Mouse (Mus musculus) heart, embryonic 16.5 days (tissue): ENCODE measurements around the gene Paf1. TPM values are rescaled to one million over a fixed set of nuclear protein-coding genes. Genes with fewer than 3 reads are reported as not detected.
A peak's percentile ranks its signal among the peaks of the same experiment; 100 is the strongest.

ENCODE experiments used
- ATAC-seq: fragments of 200-750 bp; cut with Nextera tagmentation; replicated peaks from 2 replicates; pipeline ENCODE4 v1.8.0; 2017; ENCODE audit warnings: moderate number of reproducible peaks; ENCODE audit not compliant: insufficient read depth, low FRiP score; ENCODE audit errors: extremely low read depth
- H3K27ac ChIP-seq: fragments of 300-500 bp; sonication (generic); 2 replicates; pipeline ENCODE4 v1.5.1; 2014; ENCODE audit warnings: mild to moderate bottlenecking, low read length, control low read depth, moderate library complexity
- H3K27me3 ChIP-seq: fragments of 300-500 bp; sonication (generic); 2 replicates; pipeline ENCODE4 v1.6.1; 2014; ENCODE audit warnings: low read length, mixed read lengths; ENCODE audit not compliant: control insufficient read depth, insufficient read depth
- H3K36me3 ChIP-seq: fragments of 300-500 bp; sonication (generic); 2 replicates; pipeline ENCODE4 v1.6.1; 2014; ENCODE audit not compliant: control insufficient read depth, insufficient read depth
- H3K4me1 ChIP-seq: fragments of 300-500 bp; sonication (generic); 2 replicates; pipeline ENCODE4 v1.6.1; 2014; ENCODE audit warnings: low read length, mixed read lengths; ENCODE audit not compliant: control insufficient read depth, insufficient read depth
- H3K4me2 ChIP-seq: fragments of 300-500 bp; sonication (generic); 2 replicates; pipeline ENCODE4 v1.6.1; 2014; ENCODE audit warnings: low read depth, mild to moderate bottlenecking, control low read depth, low read length
- H3K4me3 ChIP-seq: fragments of 300-500 bp; sonication (generic); 2 replicates; pipeline ENCODE4 v1.5.1; 2014; ENCODE audit warnings: mild to moderate bottlenecking, control low read depth, low read length
- H3K9ac ChIP-seq: fragments of 300-500 bp; sonication (generic); 2 replicates; pipeline ENCODE4 v1.6.1; 2014; ENCODE audit warnings: low read length, control low read depth
- H3K9me3 ChIP-seq: fragments of 300-500 bp; sonication (generic); replicated peaks from 2 replicates; pipeline ENCODE4 v1.6.1; 2016; ENCODE audit warnings: low read length; ENCODE audit not compliant: control insufficient read depth
- WGBS: fragments of 180-500 bp; shearing (Covaris S2); extraction: QIAGEN DNeasy Blood & Tissue Kit; methylation state at CpG from one replicate; pipeline ENCODE4 v1.1.7; 2014; 5-methylcytosine and 5-hydroxymethylcytosine counted together
- polyA plus RNA-seq: library from polyadenylated mRNA; unstranded; fragments of >200 nt; fragmentation: Nextera tagmentation; extraction: Ambion mirVana; gene quantifications from 2 replicates; pipeline ENCODE4 v1.2.1, GENCODE M21; 2015

The Paf1 gene
- polyA plus RNA-seq, 1 experiment from 2014 or later, result 78.9 TPM

DNA sequence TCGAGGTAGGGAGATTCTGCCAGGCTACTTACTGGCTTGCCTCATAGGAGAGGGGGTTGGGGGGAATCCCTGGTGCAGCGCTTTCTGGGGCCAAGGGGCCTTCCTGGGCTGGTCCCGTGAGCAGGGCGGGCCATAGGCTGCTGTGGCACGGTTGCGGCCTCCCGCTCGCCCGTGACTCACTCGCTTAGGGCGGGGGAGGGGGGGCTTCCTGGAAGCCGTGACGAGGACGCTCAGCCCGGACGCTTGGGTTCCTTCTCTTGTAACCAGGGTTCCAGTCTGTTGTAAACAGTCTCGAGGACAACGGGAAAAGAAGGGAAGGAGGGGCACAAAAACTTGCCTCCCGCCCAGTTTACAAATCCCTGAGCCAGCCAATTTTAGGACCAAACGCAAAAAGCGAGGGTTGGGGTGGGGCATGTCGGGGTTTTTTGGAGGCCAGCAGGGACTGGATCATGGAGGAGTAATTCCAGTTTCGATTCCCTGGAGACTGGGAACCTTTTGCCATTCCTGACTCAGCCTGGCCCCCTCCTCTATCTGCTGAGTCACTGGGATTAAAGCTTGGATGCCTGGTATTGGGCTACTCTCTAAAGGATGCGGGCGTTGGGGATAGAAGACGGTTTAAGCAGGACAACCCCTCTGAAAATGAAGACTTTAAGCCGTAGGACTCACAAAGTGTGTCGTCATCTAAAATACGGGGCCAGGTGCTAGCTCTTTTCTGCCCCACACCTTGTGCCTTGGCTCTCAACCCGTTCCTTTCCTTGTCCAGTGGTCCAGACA is 11.5 kb upstream of the Paf1 start:
- H3K27ac ChIP-seq, result peak overlapping the region; percentile 97
- H3K9me3 ChIP-seq, result no peaks in the 10 kb centered on the region
- H3K36me3 ChIP-seq, result 0 out of 2 replicates have a peak, but pooled peaks cover 6% of the 10 kb centered on the region
- H3K4me3 ChIP-seq, result peak overlapping the region; percentile 42
- ATAC-seq, result peak; percentile 37
- peak overlapping the region; percentile 66 for H3K4me2 ChIP-seq
- peak overlapping the region; percentile 70 for H3K9ac ChIP-seq
- H3K27me3 ChIP-seq, result no peaks in the 10 kb centered on the region
- peaks cover 61% of the 10 kb centered on the region for H3K4me1 ChIP-seq
- WGBS, result 7% methylated on average over 30 of the region's 30 CpGs

DNA sequence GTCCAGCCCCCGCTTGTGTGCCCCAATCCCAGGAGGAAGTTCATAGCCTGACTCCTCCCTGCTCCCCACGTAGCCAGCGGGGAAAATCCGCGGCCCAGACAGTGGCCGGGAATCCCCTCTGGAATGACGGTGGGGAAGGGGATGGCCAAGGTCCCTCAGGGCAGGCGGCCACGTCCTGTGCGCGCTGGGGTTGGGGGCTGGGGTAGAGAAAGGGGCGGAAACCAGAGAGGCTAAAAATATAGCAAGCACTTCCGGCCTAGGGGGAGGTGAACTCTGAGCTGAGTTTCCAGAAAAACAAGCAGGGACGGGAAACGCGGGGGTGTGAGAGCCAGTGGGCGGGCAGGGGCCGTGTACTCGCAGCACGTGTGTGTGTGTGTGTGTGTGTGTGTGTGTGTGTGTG is 10.8 kb upstream of the Paf1 start:
- Histone ChIP-seq H3K36me3 (0 out of 2 replicates have a peak, but pooled peaks cover 7% of the 10 kb centered on the region), H3K4me3 (peak overlapping the region; percentile 42), H3K4me1 (peaks cover 59% of the 10 kb centered on the region), H3K9ac (peak overlapping the region; percentile 70), H3K4me2 (peak overlapping the region; percentile 66), H3K27ac (peak overlapping the region; percentile 97), H3K27me3 (no peaks in the 10 kb centered on the region), H3K9me3 (no peaks in the 10 kb centered on the region)
- 0% methylated on average over 20 of the region's 20 CpGs for WGBS
- ATAC-seq, result peak; percentile 71

DNA sequence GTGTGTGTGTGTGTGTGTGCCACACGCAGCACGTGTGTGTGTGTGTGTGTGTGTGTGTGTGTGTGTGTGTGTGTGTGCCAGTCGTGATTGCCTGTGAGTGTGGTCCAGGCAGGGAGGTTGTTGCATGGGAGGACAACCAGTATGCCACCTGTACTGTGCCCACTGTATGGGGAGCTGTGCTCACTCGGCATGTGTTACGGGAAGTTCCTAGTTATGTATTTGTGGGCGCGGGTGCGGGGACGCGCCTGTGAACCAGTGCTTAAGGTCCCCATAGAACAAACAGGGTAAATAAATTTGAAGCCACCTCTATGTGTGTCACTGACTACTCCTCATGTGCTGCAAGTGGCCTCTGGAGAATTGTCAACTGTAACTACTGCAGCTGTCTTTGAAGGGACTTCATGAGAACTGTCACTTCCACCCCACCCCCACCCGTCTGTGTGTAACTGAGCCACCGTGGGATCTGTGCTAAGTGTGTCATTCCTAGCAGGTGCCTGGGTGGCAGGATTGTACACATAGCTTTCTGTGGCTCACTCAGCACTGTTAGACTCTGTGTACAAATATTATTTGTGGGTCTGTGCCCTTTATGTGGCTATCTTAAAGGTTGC is 10.3 kb upstream of the Paf1 start:
- H3K36me3 ChIP-seq, result 0 out of 2 replicates have a peak, but pooled peaks cover 9% of the 10 kb centered on the region
- ATAC-seq, result no peak
- peak overlapping the region; percentile 70 for H3K9ac ChIP-seq
- 21% methylated on average over 10 of the region's 12 CpGs for WGBS
- peak overlapping the region; percentile 42 for H3K4me3 ChIP-seq
- H3K27ac ChIP-seq, result peak overlapping the region; percentile 97
- H3K4me2 ChIP-seq, result peak overlapping the region; percentile 66
- no peaks in the 10 kb centered on the region for H3K27me3 ChIP-seq
- no peaks in the 10 kb centered on the region for H3K9me3 ChIP-seq
- peaks cover 53% of the 10 kb centered on the region for H3K4me1 ChIP-seq

DNA sequence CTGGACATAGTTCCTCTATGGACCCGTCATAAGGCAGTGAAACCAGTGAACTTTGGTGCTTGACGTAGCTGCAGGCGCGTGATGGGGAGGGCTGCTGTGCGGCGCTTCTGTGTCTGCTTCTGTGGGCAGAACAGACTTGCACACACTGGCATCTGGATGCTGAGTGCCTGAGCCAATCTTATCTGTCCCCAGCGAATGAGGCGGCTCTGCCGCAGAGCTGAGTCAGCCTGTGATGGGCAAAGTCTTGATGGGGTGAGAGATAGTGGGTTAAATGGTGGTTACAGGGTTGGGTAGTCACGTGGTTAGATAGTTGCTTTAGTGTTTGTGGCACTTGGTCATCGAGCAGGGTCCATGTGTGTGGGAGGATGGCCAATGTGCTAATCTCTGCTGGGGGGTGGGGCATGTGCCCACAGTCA is 9.8 kb upstream of the Paf1 start:
- 10% methylated on average over 11 of the region's 11 CpGs for WGBS
- no peaks in the 10 kb centered on the region for H3K9me3 ChIP-seq
- H3K9ac ChIP-seq, result peak overlapping the region; percentile 70
- peak overlapping the region; percentile 66 for H3K4me2 ChIP-seq
- no peaks in the 10 kb centered on the region for H3K27me3 ChIP-seq
- peaks cover 8% of the 10 kb centered on the region; the same call in 1 of the 2 replicates for H3K36me3 ChIP-seq
- H3K27ac ChIP-seq, result peak overlapping the region; percentile 97
- no peak for ATAC-seq
- peak overlapping the region; percentile 42 for H3K4me3 ChIP-seq
- H3K4me1 ChIP-seq, result peaks cover 48% of the 10 kb centered on the region

DNA sequence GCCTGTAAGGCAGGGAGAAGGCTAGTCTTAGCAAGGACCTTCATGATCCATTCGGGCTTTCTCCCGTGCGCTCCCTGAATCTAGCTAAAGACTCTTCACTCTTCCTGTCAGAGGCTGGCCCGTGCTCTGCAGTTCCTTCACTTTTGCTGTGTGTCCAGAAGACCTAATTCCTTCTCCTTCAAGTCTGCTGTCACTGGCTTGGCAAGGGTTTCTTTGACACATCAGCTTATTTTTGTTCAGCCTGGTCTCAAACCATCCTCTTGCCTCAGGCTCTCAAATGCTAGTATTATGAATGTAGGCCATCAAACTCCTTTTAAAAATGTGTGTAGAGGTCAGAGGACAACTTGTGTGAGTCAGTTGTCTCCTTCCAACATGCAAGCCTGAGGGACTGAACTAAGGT is 9.1 kb upstream of the Paf1 start:
- H3K27me3 ChIP-seq, result no peaks in the 10 kb centered on the region
- no peak overlapping the region for H3K4me3 ChIP-seq
- peak overlapping the region; percentile 70 for H3K9ac ChIP-seq
- peak overlapping the region; percentile 97 for H3K27ac ChIP-seq
- no peak overlapping the region for H3K4me2 ChIP-seq
- 68% methylated on average over 4 of the region's 4 CpGs for WGBS
- no peaks in the 10 kb centered on the region for H3K9me3 ChIP-seq
- peaks cover 14% of the 10 kb centered on the region; the same call in 1 of the 2 replicates for H3K36me3 ChIP-seq
- peaks cover 44% of the 10 kb centered on the region for H3K4me1 ChIP-seq
- ATAC-seq, result no peak

DNA sequence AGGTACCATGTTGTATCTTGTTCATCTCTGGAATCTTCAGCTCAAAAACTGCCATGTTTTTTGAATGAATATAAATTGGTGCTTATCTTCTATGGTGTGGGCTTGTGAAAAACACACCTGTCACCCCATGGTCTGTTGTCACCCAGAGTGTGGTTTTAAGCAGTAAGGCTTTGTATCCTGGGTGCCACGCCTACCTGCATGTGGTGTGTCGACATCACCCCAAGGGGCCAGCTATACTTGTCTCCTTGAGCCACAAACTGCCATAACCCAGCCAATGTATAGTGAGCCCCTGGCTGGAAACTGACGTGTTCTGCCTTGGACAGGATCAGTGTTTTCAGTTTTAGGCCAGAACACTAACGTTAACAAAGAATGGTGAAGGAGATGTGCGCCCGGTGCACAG is 8.6 kb upstream of the Paf1 start:
- Histone ChIP-seq H3K9ac (no peak overlapping the region), H3K4me1 (peaks cover 44% of the 10 kb centered on the region), H3K27me3 (no peaks in the 10 kb centered on the region), H3K4me3 (no peak overlapping the region), H3K4me2 (no peak overlapping the region), H3K9me3 (no peaks in the 10 kb centered on the region), H3K27ac (peak overlapping the region; percentile 97; the same call in 1 of the 2 replicates), H3K36me3 (peaks cover 19% of the 10 kb centered on the region; the same call in 1 of the 2 replicates)
- 80% methylated on average over 6 of the region's 6 CpGs for WGBS
- ATAC-seq, result no peak

DNA sequence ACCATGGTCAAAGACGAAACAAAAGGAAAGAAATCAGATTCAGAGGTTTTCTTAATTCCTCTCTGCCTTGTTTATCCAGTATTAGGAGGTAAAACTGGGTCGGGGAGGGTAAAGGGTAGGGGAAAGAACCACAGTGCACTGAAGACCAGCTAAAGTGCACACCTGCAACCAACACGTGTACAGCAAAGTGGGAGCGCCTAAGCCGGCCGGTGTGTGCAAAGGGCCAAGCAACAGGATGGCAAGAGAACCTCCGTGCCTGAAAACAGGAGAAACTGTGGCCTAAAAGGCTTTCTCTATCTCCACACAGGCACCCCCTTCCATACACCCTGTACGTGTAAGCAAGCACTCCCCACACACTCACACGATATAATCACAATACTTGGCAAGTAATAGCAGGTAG is 7.6 kb upstream of the Paf1 start:
- peaks cover 26% of the 10 kb centered on the region for H3K36me3 ChIP-seq

DNA sequence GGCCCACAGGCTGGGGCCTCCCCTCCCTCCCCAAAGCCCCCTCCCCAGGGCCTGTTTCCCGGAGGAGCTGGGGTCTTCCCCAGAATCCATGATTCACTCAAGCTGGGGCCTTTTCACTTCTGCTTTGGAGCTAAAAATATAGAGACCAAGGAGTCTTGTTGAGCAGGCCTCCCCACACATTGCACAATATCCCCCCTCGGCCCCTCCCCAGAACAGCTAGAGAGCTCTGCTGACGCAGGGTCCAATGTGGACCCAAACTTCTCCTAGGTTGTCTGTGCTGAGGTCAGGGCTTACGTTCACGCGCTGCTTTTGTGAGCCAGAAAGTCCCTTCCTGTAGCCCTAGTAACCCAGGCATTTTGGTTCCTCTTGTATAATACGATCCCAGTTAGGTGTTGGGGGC is 6.7 kb upstream of the Paf1 start:
- no peak for ATAC-seq
- 76% methylated on average over 7 of the region's 7 CpGs for WGBS
- peaks cover 28% of the 10 kb centered on the region for H3K4me1 ChIP-seq
- H3K4me2 ChIP-seq, result no peak overlapping the region
- no peaks in the 10 kb centered on the region for H3K9me3 ChIP-seq
- no peak overlapping the region for H3K9ac ChIP-seq
- H3K27me3 ChIP-seq, result no peaks in the 10 kb centered on the region
- peaks cover 29% of the 10 kb centered on the region for H3K36me3 ChIP-seq
- H3K4me3 ChIP-seq, result no peak overlapping the region
- H3K27ac ChIP-seq, result peak overlapping the region; percentile 58

More for the DNA sequence above, 7.6 kb upstream of the Paf1 start:
- ATAC-seq, result no peak
- Histone ChIP-seq H3K9me3 (no peaks in the 10 kb centered on the region), H3K27ac (peak overlapping the region; percentile 22; the same call in 1 of the 2 replicates), H3K4me2 (no peak overlapping the region), H3K4me1 (peaks cover 36% of the 10 kb centered on the region), H3K4me3 (no peak overlapping the region), H3K9ac (no peak overlapping the region), H3K27me3 (no peaks in the 10 kb centered on the region)
- 92% methylated on average over 9 of the region's 9 CpGs for WGBS

DNA sequence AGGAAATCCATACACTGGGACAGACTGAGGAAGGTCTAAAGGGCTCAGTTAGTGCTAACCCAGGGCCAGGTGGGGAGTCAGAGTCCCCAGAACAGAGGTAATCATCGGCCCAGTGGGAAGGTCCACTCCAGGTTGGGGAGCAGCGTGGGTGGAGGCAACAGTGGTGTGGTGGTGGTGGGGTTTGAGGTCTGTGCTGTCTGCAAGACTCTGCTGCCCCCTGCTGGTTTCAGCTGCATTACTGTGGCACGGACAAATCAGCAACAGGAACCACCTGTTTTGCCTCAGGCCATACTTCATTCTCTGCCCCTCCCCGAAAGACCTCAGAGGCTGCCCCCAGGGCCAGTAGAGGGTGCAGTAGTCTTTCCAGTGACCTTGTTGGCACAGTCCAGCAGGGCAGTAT is 6.3 kb upstream of the Paf1 start:
- Histone ChIP-seq H3K9me3 (no peaks in the 10 kb centered on the region), H3K4me3 (no peak overlapping the region), H3K4me2 (no peak overlapping the region), H3K9ac (no peak overlapping the region), H3K27ac (peak overlapping the region; percentile 58), H3K36me3 (peaks cover 29% of the 10 kb centered on the region), H3K27me3 (no peaks in the 10 kb centered on the region), H3K4me1 (peaks cover 26% of the 10 kb centered on the region)
- ATAC-seq, result peak; percentile 31
- 10% methylated on average over 4 of the region's 4 CpGs for WGBS
